Mouse (Mus musculus) embryonic fibroblast, embryonic 13.5 days (primary cell): Measurements from ENCODE around the gene Nfu1.

Source experiments
- CTCF ChIP-seq: IDR thresholded peaks from 2 replicates; pipeline ENCODE4 v1.5.1; 2011; ENCODE audit warnings: mild to moderate bottlenecking, control low read depth, low read length, moderate library complexity, borderline replicate concordance; ENCODE audit not compliant: insufficient read depth
- POLR2A ChIP-seq: IDR thresholded peaks from 2 replicates; pipeline ENCODE4 v1.6.1; 2011; ENCODE audit warnings: low read depth, mild to moderate bottlenecking, control low read depth, low read length, moderate library complexity

- no peak for TF ChIP-seq CTCF
- TF ChIP-seq POLR2A = no peak
These were observed 32.4 kb downstream of the Nfu1 start for GRCm38 (mm10) chr6:87041431-87041830.
